Mouse (Mus musculus) heart, postnatal 25 days (tissue): ENCODE measurements around the gene Fam104a. TPM values are rescaled to one million over a fixed set of nuclear protein-coding genes. Genes with fewer than 3 reads are reported as not detected.
A peak's percentile ranks its signal among the peaks of the same experiment; 100 is the strongest.
"Not testable (repeated sequence)": the region's sequence is repeated elsewhere in the genome, so short reads cannot be mapped to it uniquely, and the experiment has no call there.

Experiments
- DNase-seq: peaks from one replicate; pipeline ENCODE4 v3.0.0; 2022; ENCODE audit warnings: low spot score
- intact Hi-C: fragments of 180-260 bp; cut with DNase I; formaldehyde crosslinking; loops from one replicate; pipeline ENCODE4 v1.15.1; 2025
- total RNA-seq, 2 experiments: library from RNA; stranded (reverse); gene quantifications; 2 replicates each; pipeline ENCODE4 v1.2.3; 2021

Gene Fam104a
- total RNA-seq, 2 experiments from 2014 or later: 13.9 to 15.0 TPM

- no peak for DNase-seq
- intact Hi-C loops: no loop called here
Measured at GRCm38 (mm10) chr11:113668857-113669256, 15.1 kb downstream of the Fam104a start.

- intact Hi-C loops: no loop called here
- DNase-seq: no peak
Measured at GRCm38 (mm10) chr11:113667704-113668103, 16.3 kb downstream of the Fam104a start.

GRCm38 (mm10) chr11:113667122-113667521 lies 16.8 kb downstream of the Fam104a start:
- DNase-seq: no peak
- intact Hi-C loops: no loop called here

- no peak for DNase-seq
- intact Hi-C loops: no loop called here
Measured at GRCm38 (mm10) chr11:113666648-113667047, 17.3 kb downstream of the Fam104a start.

- intact Hi-C loops: no loop called here
- DNase-seq: no peak
Measured at GRCm38 (mm10) chr11:113666205-113666604, 17.8 kb downstream of the Fam104a start.

- DNase-seq: no peak
- intact Hi-C loops: no loop called here
Measured at GRCm38 (mm10) chr11:113664279-113664678, 19.7 kb downstream of the Fam104a start.

- DNase-seq: no peak
Measured at GRCm38 (mm10) chr11:113661835-113662351, 22.1 kb downstream of the Fam104a start.

GRCm38 (mm10) chr11:113660940-113661339 lies 23.0 kb downstream of the Fam104a start:
- intact Hi-C loops: no loop called here
- no peak for DNase-seq

More at GRCm38 (mm10) chr11:113661835-113662351, 22.1 kb downstream of the Fam104a start:
- intact Hi-C loops: no loop called here

GRCm38 (mm10) chr11:113660213-113660612 lies 23.7 kb downstream of the Fam104a start:
- intact Hi-C loops, DNase-seq: not testable (repeated sequence)

- intact Hi-C loops: no loop called here
- DNase-seq: no peak
Measured at GRCm38 (mm10) chr11:113658763-113659162, 25.2 kb downstream of the Fam104a start.

- intact Hi-C loops: no loop called here
Measured at GRCm38 (mm10) chr11:113658319-113658718, 25.6 kb downstream of the Fam104a start.

GRCm38 (mm10) chr11:113657221-113657620 lies 26.7 kb downstream of the Fam104a start:
- intact Hi-C loops: no loop called here
- no peak for DNase-seq

More at GRCm38 (mm10) chr11:113658319-113658718, 25.6 kb downstream of the Fam104a start:
- DNase-seq: no peak

GRCm38 (mm10) chr11:113656511-113656932 lies 27.4 kb downstream of the Fam104a start:
- DNase-seq: no peak
- intact Hi-C loops: no loop called here

- DNase-seq: no peak
- intact Hi-C loops: no loop called here
Measured at GRCm38 (mm10) chr11:113654561-113655270, 29.2 kb downstream of the Fam104a start.

GRCm38 (mm10) chr11:113654105-113654504 lies 29.9 kb downstream of the Fam104a start:
- intact Hi-C loops: no loop called here

GRCm38 (mm10) chr11:113652516-113652915 lies 31.4 kb downstream of the Fam104a start:
- intact Hi-C loops: no loop called here
- DNase-seq: no peak

More at GRCm38 (mm10) chr11:113654105-113654504, 29.9 kb downstream of the Fam104a start:
- no peak for DNase-seq

- intact Hi-C loops: no loop called here
- no peak for DNase-seq
Measured at GRCm38 (mm10) chr11:113651907-113652273, 32.1 kb downstream of the Fam104a start.

GRCm38 (mm10) chr11:113651206-113651906 lies 32.6 kb downstream of the Fam104a start:
- intact Hi-C loops: no loop called here
- no peak for DNase-seq

- peak; percentile 29 for DNase-seq
- intact Hi-C loops: no loop called here
Measured at GRCm38 (mm10) chr11:113649353-113650210, 34.4 kb downstream of the Fam104a start, which contains the start of gene Slc39a11. Slc39a11 (minus strand) TSS chr11:113650079.
